Mouse (Mus musculus) thymus, adult 18-20 months (tissue): ENCODE measurements at regions not wholly inside any gene's neighbourhood (a gene's known extent, or its start where the extent isn't known, plus 50 kb on each side); places are given as distances from the start of the nearest gene placed in this dataset.

Experiments used
- DNase-seq, 2 experiments: peaks; one replicate each; pipeline ENCODE4 v3.0.0; 2022; ENCODE audit warnings: mixed read lengths in 2 of 2

GRCm38 (mm10) chr13:41541139-41541538 lies 54.0 kb upstream of the Nedd9 start:
- no peak for DNase-seq

DNA sequence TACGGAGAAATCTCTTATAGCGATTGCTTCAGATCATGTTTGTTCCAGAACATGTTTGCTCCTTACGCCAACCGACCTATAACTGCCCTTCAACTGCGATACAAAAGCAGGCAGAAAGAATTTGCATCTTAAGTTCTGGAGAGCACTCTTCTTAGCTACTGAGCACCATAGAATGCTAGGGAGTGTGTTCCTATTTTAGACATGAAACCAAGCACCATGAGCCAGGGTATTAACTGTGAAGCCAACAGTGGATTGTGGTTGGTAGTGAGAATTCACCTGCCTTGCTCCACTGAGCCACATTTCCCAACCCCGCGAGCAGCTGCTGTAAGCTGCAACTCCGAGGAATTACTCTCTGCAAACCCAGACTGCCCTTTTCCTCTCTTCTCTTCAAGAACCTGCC lies 58.9 kb upstream of the Nedd9 start:
- no peak for DNase-seq

DNA sequence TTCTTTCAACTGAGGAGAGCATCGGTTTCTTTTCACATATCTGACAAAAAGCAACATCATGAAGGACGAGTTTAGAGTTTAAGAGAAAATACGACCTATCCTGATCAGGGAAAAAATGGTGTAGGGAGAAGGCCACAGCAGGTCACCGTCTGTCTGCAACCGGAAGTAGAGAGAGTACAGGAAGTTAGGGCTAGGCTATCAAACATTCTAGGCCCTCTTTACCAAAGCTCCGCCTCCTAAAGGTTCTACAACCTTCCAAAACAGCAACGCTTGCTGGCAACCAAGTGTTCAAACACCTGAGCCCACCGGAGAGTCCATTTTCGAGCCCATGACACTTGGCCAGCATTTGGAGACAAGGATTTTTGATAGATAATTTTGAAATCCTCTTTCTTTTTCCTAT lies 59.2 kb upstream of the Tmem170b start:
- DNase-seq, result peak in 1 of 2 experiments; percentile 4

- no peak for DNase-seq
Measured at GRCm38 (mm10) chr13:41549283-41549682, 56.4 kb upstream of the Tmem170b start.

DNA sequence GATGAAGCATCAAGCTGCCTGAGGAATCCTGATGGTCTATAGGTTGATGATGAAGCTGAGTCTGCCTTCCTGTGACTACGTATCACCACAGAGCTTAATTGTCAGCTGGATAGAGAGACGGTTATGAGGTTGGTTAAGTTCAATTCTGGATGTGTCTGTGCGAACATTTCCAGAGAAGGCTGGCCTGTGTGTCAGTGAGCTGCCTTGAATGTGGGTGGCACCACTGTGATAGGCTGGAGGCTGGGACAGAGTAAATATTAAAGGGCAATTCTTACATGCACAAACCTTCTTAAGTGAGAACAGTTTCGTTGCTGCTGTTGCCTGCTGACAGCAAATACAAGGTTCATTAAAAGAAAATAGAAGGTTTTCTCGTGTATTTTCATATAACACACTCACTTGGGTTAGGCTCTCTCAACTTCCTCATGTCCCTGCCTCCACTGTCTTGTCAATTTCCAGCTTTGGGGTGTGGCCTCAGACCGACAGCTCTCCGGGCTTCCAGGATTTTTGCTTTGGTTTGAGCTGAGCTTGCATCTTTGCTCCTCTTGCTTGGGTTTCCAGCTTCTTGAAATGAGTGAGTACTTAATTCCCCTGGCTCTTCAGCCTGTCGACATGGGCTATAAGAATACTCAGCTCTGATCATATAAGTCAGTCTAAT lies 55.3 kb upstream of the Tmem170b start:
- no peak for DNase-seq

DNA sequence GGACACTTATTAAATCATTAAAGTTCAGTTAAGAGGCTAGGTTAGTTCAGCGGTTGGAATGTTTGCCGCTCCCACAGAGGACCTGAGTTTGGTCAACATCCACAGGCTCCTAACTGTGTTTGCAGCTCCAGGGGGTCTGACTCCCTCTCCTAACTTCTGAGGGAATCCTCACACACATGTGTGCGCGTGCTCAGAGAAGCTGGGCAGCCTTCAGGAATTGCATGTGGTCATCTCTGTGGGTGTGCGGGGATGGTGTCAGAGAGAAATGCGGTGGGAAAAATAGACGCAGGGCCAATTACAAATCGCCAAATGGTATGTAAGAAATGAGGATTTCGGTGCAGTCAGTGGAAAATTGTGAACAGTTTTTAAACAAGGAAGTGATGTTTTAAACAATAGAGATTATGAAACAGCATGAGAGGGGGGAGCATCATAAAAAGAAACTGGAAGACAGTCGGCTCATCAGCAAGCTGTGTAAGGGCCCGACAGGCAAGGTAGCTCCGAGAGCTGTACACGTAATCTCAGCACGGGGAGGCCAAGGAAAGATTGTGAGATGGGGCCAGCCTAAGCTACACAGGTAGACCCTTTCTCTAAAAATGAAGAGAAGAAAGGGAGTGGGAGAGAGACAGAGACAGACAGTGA lies 53.9 kb upstream of the Tmem170b start:
- no peak for DNase-seq

- DNase-seq, result no peak
Measured at GRCm38 (mm10) chr13:41554401-41554800, 51.3 kb upstream of the Tmem170b start.
